Mouse (Mus musculus) limb, embryonic 11.5 days (tissue): ENCODE measurements around the gene Tnik. TPM values are rescaled to one million over a fixed set of nuclear protein-coding genes. Genes with fewer than 3 reads are reported as not detected.

Source experiments
- ATAC-seq: fragments of 200-750 bp; cut with Nextera tagmentation; 2 replicates; pipeline ENCODE4 v1.8.0; 2017; ENCODE audit warnings: low read depth; ENCODE audit not compliant: insufficient number of reproducible peaks, low FRiP score, low TSS enrichment
- DNase-seq: peaks from one replicate; pipeline ENCODE4 v3.0.0-alpha.2; 2015; ENCODE audit warnings: low spot score
- H3K27ac ChIP-seq: fragments of 300-500 bp; sonication (generic); replicated peaks from 2 replicates; pipeline ENCODE4 v1.5.1; 2014; ENCODE audit warnings: low read depth, mild to moderate bottlenecking, low read length
- H3K27me3 ChIP-seq: fragments of 300-500 bp; sonication (generic); 2 replicates; pipeline ENCODE4 v1.6.1; 2014; ENCODE audit warnings: mild to moderate bottlenecking, low read length, mixed read lengths; ENCODE audit not compliant: control insufficient read depth, insufficient read depth
- H3K36me3 ChIP-seq: fragments of 300-500 bp; sonication (generic); 2 replicates; pipeline ENCODE4 v1.6.1; 2014; ENCODE audit warnings: mild to moderate bottlenecking, low read length, moderate library complexity, mixed read lengths; ENCODE audit not compliant: control insufficient read depth, insufficient read depth
- H3K4me1 ChIP-seq: fragments of 300-500 bp; sonication (generic); 2 replicates; pipeline ENCODE4 v1.6.1; 2014; ENCODE audit warnings: low read length, mixed read lengths; ENCODE audit not compliant: control insufficient read depth, insufficient read depth
- H3K4me2 ChIP-seq: fragments of 300-500 bp; sonication (generic); 2 replicates; pipeline ENCODE4 v1.6.1; 2014; ENCODE audit warnings: low read depth, mild to moderate bottlenecking, moderate library complexity; ENCODE audit not compliant: severe bottlenecking
- H3K4me3 ChIP-seq: fragments of 300-500 bp; sonication (generic); 2 replicates; pipeline ENCODE4 v1.5.1; 2014; ENCODE audit warnings: low read depth, low read length
- H3K9ac ChIP-seq: fragments of 300-500 bp; sonication (generic); 2 replicates; pipeline ENCODE4 v1.6.1; 2014; ENCODE audit warnings: mild to moderate bottlenecking, low read length
- H3K9me3 ChIP-seq: fragments of 300-500 bp; sonication (generic); 2 replicates; pipeline ENCODE4 v1.6.1; 2016; ENCODE audit warnings: low read length; ENCODE audit not compliant: control insufficient read depth
- WGBS: fragments of 180-500 bp; shearing (Covaris S2); extraction: QIAGEN DNeasy Blood & Tissue Kit; methylation state at CpG from one replicate; pipeline ENCODE4 v1.1.7; 2014; 5-methylcytosine and 5-hydroxymethylcytosine counted together
- polyA plus RNA-seq: library from polyadenylated mRNA; unstranded; fragments of >200 nt; fragmentation: Nextera tagmentation; extraction: Ambion mirVana; gene quantifications from 2 replicates; pipeline ENCODE4 v1.2.1, GENCODE M21; 2014

Tnik gene
- polyA plus RNA-seq, 1 experiment from 2014 or later, result 4.1 TPM

- Histone ChIP-seq H3K36me3 (no peaks in the 10 kb centered on the region), H3K27ac (no peak overlapping the region), H3K9me3 (no peaks in the 10 kb centered on the region), H3K9ac (no peak overlapping the region), H3K27me3 (no peaks in the 10 kb centered on the region), H3K4me3 (no peak overlapping the region), H3K4me1 (no peaks in the 10 kb centered on the region), H3K4me2 (no peak overlapping the region)
- DNase-seq (no peak), ATAC-seq (no peak)
- WGBS, result 91% methylated on average over 2 of the region's 2 CpGs
Measured at GRCm38 (mm10) chr3:28638957-28639356, 375.9 kb downstream of the Tnik start.

DNA sequence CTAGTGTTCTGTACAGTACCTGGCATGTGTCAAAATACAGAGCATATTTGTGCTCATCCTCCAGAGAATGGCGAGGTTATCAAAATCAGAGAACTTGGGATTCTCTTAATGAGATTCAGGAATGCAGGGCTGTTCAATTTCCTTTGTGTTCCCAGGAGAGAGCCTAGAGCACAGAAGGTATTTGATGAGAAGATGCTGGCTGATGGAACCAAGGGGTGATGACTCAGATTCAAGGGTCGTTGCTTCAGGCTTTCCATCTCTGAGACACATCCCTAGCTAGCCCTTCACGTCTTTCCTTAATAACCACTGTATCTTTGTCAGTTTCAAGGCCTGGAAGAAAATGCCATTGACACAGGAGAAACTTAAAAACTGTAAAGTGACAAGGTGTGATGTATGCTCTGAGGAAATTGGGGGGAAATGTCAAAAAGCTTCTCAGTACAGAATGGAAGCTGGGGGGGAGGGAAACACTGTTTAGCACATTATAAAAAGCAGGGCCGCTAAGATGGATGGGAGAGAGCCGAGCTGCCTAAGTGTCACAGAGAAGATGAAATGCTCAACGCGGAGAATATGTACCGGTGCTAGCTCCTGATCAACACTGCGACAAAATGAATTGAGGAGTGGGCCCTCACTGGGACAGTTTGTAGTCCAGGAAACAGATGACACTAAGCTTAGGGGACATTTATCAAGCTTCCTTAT, 380.4 kb downstream of the Tnik start:
- Histone ChIP-seq H3K4me2 (no peak overlapping the region), H3K36me3 (no peaks in the 10 kb centered on the region), H3K4me3 (no peak overlapping the region), H3K27ac (no peak overlapping the region), H3K9me3 (no peaks in the 10 kb centered on the region), H3K9ac (no peak overlapping the region), H3K4me1 (no peaks in the 10 kb centered on the region), H3K27me3 (no peaks in the 10 kb centered on the region)
- ATAC-seq (no peak), DNase-seq (no peak)
- WGBS, result 65% methylated on average over 9 of the region's 9 CpGs

DNA sequence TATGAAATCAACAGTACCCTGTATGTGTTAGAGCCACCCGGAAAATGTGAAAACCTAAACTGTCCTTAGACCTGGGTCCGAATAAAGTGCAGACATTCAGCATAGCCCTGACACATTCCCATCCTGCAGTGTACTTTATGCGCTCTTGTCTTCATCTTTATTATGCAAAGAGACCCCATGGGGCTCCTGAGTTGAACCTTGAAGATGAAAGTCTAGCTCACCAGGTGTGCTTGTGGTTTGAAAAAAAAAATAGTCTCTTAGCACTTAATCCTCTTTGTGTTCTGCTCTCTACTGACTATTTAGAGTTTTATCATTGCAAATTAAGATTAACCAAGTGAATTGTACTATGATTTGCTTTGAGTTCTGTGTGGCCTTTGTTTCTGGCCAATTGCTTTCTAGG, 389.6 kb downstream of the Tnik start:
- Histone ChIP-seq H3K36me3 (no peaks in the 10 kb centered on the region), H3K27me3 (no peaks in the 10 kb centered on the region), H3K27ac (no peak overlapping the region), H3K4me3 (no peak overlapping the region), H3K9me3 (no peaks in the 10 kb centered on the region), H3K9ac (no peak overlapping the region), H3K4me2 (no peak overlapping the region), H3K4me1 (no peaks in the 10 kb centered on the region)
- no peak for ATAC-seq
- no peak for DNase-seq
- 66% methylated on average over 3 of the region's 3 CpGs for WGBS

- no peak for ATAC-seq
- no peaks in the 10 kb centered on the region for H3K36me3 ChIP-seq
- H3K4me1 ChIP-seq, result no peaks in the 10 kb centered on the region
- no peak for DNase-seq
- H3K27ac ChIP-seq, result no peak overlapping the region
- no peaks in the 10 kb centered on the region for H3K9me3 ChIP-seq
- no peak overlapping the region for H3K9ac ChIP-seq
- H3K4me2 ChIP-seq, result no peak overlapping the region
- no peak overlapping the region for H3K4me3 ChIP-seq
- no peaks in the 10 kb centered on the region for H3K27me3 ChIP-seq
- 67% methylated on average over 3 of the region's 3 CpGs for WGBS
Measured at GRCm38 (mm10) chr3:28653043-28653442, 390.0 kb downstream of the Tnik start.

DNA sequence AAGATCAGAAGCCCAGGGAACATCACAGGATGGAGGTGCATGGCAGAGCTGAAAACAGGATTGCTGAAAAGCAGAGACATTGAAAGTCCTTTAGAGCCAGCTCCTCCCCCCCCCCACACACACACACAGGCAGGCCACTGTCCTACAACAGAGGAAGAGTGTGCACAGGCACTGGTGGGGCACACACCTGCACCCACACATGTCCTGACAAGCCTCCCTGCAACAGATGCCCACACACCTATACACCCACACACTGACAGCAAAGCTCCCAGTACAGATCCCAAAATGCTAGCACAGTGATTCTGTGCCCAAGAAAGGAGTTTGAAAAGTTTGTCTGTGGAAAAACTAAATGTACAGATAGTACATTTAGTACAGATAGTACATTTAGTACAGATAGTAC, 391.7 kb downstream of the Tnik start:
- Histone ChIP-seq H3K36me3 (no peaks in the 10 kb centered on the region), H3K9ac (no peak overlapping the region), H3K4me2 (no peak overlapping the region), H3K4me3 (no peak overlapping the region), H3K27me3 (no peaks in the 10 kb centered on the region), H3K4me1 (no peaks in the 10 kb centered on the region), H3K9me3 (no peaks in the 10 kb centered on the region), H3K27ac (no peak overlapping the region)
- ATAC-seq, result no peak
- no peak for DNase-seq

DNA sequence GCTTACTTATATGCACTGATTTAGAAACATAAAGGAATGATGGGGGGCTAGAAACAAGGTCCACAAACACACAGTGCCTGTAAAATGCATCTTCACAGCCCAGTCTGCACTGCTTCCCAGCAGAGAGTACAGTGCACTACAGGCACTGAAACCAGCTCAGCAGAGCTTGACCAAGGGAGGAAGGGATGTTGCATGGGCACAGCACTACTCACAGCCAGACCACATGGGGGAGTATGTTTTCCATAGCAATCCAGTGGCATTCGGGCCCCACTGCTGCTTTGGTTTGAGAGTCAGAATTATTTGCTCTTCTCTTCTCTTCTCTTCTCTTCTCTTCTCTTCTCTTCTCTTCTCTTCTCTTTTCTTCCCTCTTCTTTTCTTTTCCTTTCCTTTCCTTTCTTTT, 395.3 kb downstream of the Tnik start:
- Histone ChIP-seq H3K27ac (no peak overlapping the region), H3K9me3 (no peaks in the 10 kb centered on the region), H3K4me2 (no peak overlapping the region), H3K9ac (no peak overlapping the region), H3K36me3 (no peaks in the 10 kb centered on the region), H3K4me1 (no peaks in the 10 kb centered on the region), H3K27me3 (no peaks in the 10 kb centered on the region), H3K4me3 (no peak overlapping the region)
- WGBS, result 50% methylated on average over 1 of the region's 1 CpGs
- DNase-seq (no peak), ATAC-seq (no peak)

GRCm38 (mm10) chr3:28680851-28681250, 417.8 kb downstream of the Tnik start:
- no peaks in the 10 kb centered on the region for H3K36me3 ChIP-seq
- no peak overlapping the region for H3K27ac ChIP-seq
- H3K27me3 ChIP-seq, result no peaks in the 10 kb centered on the region
- WGBS, result 91% methylated on average over 7 of the region's 7 CpGs
- no peak overlapping the region for H3K9ac ChIP-seq
- no peak for DNase-seq
- H3K4me1 ChIP-seq, result 0 out of 2 replicates have a peak, but pooled peaks cover 3% of the 10 kb centered on the region
- H3K4me2 ChIP-seq, result no peak overlapping the region
- no peak for ATAC-seq
- H3K9me3 ChIP-seq, result no peaks in the 10 kb centered on the region
- H3K4me3 ChIP-seq, result no peak overlapping the region

GRCm38 (mm10) chr3:28681866-28682265, 418.9 kb downstream of the Tnik start:
- Histone ChIP-seq H3K36me3 (no peaks in the 10 kb centered on the region), H3K9ac (no peak overlapping the region), H3K27me3 (no peaks in the 10 kb centered on the region), H3K4me1 (0 out of 2 replicates have a peak, but pooled peaks cover 3% of the 10 kb centered on the region), H3K9me3 (no peaks in the 10 kb centered on the region), H3K4me2 (no peak overlapping the region), H3K27ac (no peak overlapping the region), H3K4me3 (no peak overlapping the region)
- DNase-seq (no peak), ATAC-seq (no peak)
- 26% methylated on average over 6 of the region's 6 CpGs for WGBS

- DNase-seq (no peak), ATAC-seq (no peak)
- H3K27me3 ChIP-seq, result no peaks in the 10 kb centered on the region
- no peaks in the 10 kb centered on the region for H3K36me3 ChIP-seq
- 0 out of 2 replicates have a peak, but pooled peaks cover 3% of the 10 kb centered on the region for H3K4me1 ChIP-seq
- no peak overlapping the region for H3K27ac ChIP-seq
- no peak overlapping the region for H3K4me2 ChIP-seq
- 82% methylated on average over 3 of the region's 3 CpGs for WGBS
- no peaks in the 10 kb centered on the region for H3K9me3 ChIP-seq
- H3K4me3 ChIP-seq, result no peak overlapping the region
- H3K9ac ChIP-seq, result no peak overlapping the region
Measured at GRCm38 (mm10) chr3:28682411-28682810, 419.4 kb downstream of the Tnik start.
